Mouse (Mus musculus) intestine, embryonic 15.5 days (tissue): Measurements from ENCODE around the gene Ddah2. TPM values are rescaled to one million over a fixed set of nuclear protein-coding genes. Genes with fewer than 3 reads are reported as not detected.

Source experiments
- ATAC-seq: fragments of 200-750 bp; cut with Nextera tagmentation; 2 replicates; pipeline ENCODE4 v1.8.0; 2017; ENCODE audit warnings: moderate TSS enrichment, moderate library complexity
- H3K27ac ChIP-seq: fragments of 300-500 bp; sonication (generic); 2 replicates; pipeline ENCODE4 v1.5.1; 2015; ENCODE audit warnings: mild to moderate bottlenecking, inconsistent platforms
- H3K27me3 ChIP-seq: fragments of 300-500 bp; sonication (generic); replicated peaks from 2 replicates; pipeline ENCODE4 v1.6.1; 2015; ENCODE audit warnings: inconsistent platforms
- H3K36me3 ChIP-seq: fragments of 300-500 bp; sonication (generic); 2 replicates; pipeline ENCODE4 v1.6.1; 2015; ENCODE audit warnings: inconsistent platforms
- H3K4me1 ChIP-seq: fragments of 300-500 bp; sonication (generic); replicated peaks from 2 replicates; pipeline ENCODE4 v1.6.1; 2015; ENCODE audit warnings: inconsistent platforms
- H3K4me2 ChIP-seq: fragments of 300-500 bp; sonication (generic); replicated peaks from 2 replicates; pipeline ENCODE4 v1.6.1; 2015; ENCODE audit warnings: mild to moderate bottlenecking, inconsistent platforms
- H3K4me3 ChIP-seq: fragments of 300-500 bp; sonication (generic); replicated peaks from 2 replicates; pipeline ENCODE4 v1.5.1; 2015; ENCODE audit warnings: inconsistent platforms
- H3K9ac ChIP-seq: fragments of 300-500 bp; sonication (generic); 2 replicates; pipeline ENCODE4 v1.6.1; 2015; ENCODE audit warnings: inconsistent platforms
- H3K9me3 ChIP-seq: fragments of 300-500 bp; sonication (generic); 2 replicates; pipeline ENCODE4 v1.6.1; 2016; ENCODE audit warnings: inconsistent platforms
- WGBS: fragments of 180-500 bp; shearing (Covaris S2); methylation state at CpG from one replicate; pipeline ENCODE4 v1.1.7; 2015; 5-methylcytosine and 5-hydroxymethylcytosine counted together
- polyA plus RNA-seq: library from polyadenylated mRNA; unstranded; fragments of >200 nt; fragmentation: Nextera tagmentation; extraction: Ambion mirVana; gene quantifications from 2 replicates; pipeline ENCODE4 v1.2.1, GENCODE M21; 2015

The Ddah2 gene
- polyA plus RNA-seq, 1 experiment from 2014 or later: 190 TPM

GRCm38 (mm10) chr17:35105740-35106389 lies 47.0 kb downstream of the Ddah2 start:
- WGBS: 29% methylated on average over 13 of the region's 13 CpGs
- H3K9ac ChIP-seq: no peak overlapping the region

GRCm38 (mm10) chr17:35106522-35106921 lies 47.7 kb downstream of the Ddah2 start:
- ATAC-seq: no peak
- Histone ChIP-seq H3K36me3 (peaks cover 7% of the 10 kb centered on the region), H3K9me3 (no peaks in the 10 kb centered on the region), H3K4me2 (no peak overlapping the region), H3K27ac (no peak overlapping the region), H3K4me1 (peaks cover 22% of the 10 kb centered on the region), H3K4me3 (no peak overlapping the region), H3K9ac (no peak overlapping the region), H3K27me3 (no peaks in the 10 kb centered on the region)
- WGBS: 65% methylated on average over 3 of the region's 3 CpGs

More at GRCm38 (mm10) chr17:35105740-35106389, 47.0 kb downstream of the Ddah2 start:
- peaks cover 14% of the 10 kb centered on the region for H3K36me3 ChIP-seq
- no peak overlapping the region for H3K27ac ChIP-seq
- H3K4me1 ChIP-seq: peaks cover 24% of the 10 kb centered on the region
- 0 out of 2 replicates have a peak overlapping the region, but pooled peaks have one; percentile 12 for H3K4me2 ChIP-seq
- H3K9me3 ChIP-seq: no peaks in the 10 kb centered on the region
- H3K4me3 ChIP-seq: no peak overlapping the region
- H3K27me3 ChIP-seq: no peaks in the 10 kb centered on the region
- no peak for ATAC-seq

- Histone ChIP-seq H3K4me3 (no peak within 1 kb of the TSS), H3K9ac (no peak within 1 kb of the TSS), H3K27ac (no peak within 1 kb of the TSS), H3K36me3 (no peaks in the 10 kb centered on the region), H3K9me3 (no peaks in the 10 kb centered on the region), H3K4me2 (no peak within 1 kb of the TSS), H3K4me1 (peaks cover 11% of the 10 kb centered on the region; the same call in 1 of the 2 replicates), H3K27me3 (no peaks in the 10 kb centered on the region)
- ATAC-seq: no peak
- WGBS: 82% methylated on average over 6 of the region's 6 CpGs
Observed at GRCm38 (mm10) chr17:35108097-35108496, 49.3 kb downstream of the Ddah2 start, which contains the start of gene Ly6g5c. Ly6g5c (plus strand) TSS chr17:35108279.

Other genes starting within 250 kb of the Ddah2 start
- gene Stk19, start 222.1 kb upstream of the Ddah2 start, polyA plus RNA-seq: 25.1 and 30.3 TPM in 2 replicates
- gene Dxo, start 222.0 kb upstream of the Ddah2 start, polyA plus RNA-seq: 51.8 and 58.6 TPM in 2 replicates
- gene Skiv2l, start 208.8 kb upstream of the Ddah2 start, polyA plus RNA-seq: 39.9 and 42.5 TPM in 2 replicates
- gene Nelfe, start 208.6 kb upstream of the Ddah2 start, polyA plus RNA-seq: 98.4 and 106 TPM in 2 replicates
- gene Cfb, start 196.5 kb upstream of the Ddah2 start, polyA plus RNA-seq: 52.1 and 63.5 TPM in 2 replicates
- 2.5 and 2.8 TPM in 2 replicates for gene Zbtb12, start 179.6 kb upstream of the Ddah2 start, polyA plus RNA-seq
- not detected in 2 replicates for gene Gm20547, start 177.0 kb upstream of the Ddah2 start, polyA plus RNA-seq
- 14.9 and 16.0 TPM in 2 replicates for gene C2, start 160.8 kb upstream of the Ddah2 start, polyA plus RNA-seq
- 61.2 and 67.6 TPM in 2 replicates for gene Ehmt2, start 160.6 kb upstream of the Ddah2 start, polyA plus RNA-seq
- 56.2 and 60.4 TPM in 2 replicates for gene Slc44a4, start 144.6 kb upstream of the Ddah2 start, polyA plus RNA-seq
- gene Neu1, start 127.8 kb upstream of the Ddah2 start, polyA plus RNA-seq: 118 and 134 TPM in 2 replicates
- 0.43 TPM in 2 replicates for gene Hspa1b, start 99.8 kb upstream of the Ddah2 start, polyA plus RNA-seq
- not detected in 2 replicates for gene Gm20481, start 89.1 kb upstream of the Ddah2 start, polyA plus RNA-seq
- gene Hspa1a, start 86.9 kb upstream of the Ddah2 start, polyA plus RNA-seq: 6.2 and 6.3 TPM in 2 replicates
- 0.16 and 0.78 TPM in 2 replicates for gene Hspa1l, start 86.3 kb upstream of the Ddah2 start, polyA plus RNA-seq
- gene Lsm2, start 77.2 kb upstream of the Ddah2 start, polyA plus RNA-seq: 187 and 190 TPM in 2 replicates
- 117 and 141 TPM in 2 replicates for gene Vars, start 58.0 kb upstream of the Ddah2 start, polyA plus RNA-seq
- gene Vwa7, start 42.5 kb upstream of the Ddah2 start, polyA plus RNA-seq: 0.21 and 0.35 TPM in 2 replicates
- gene Sapcd1, start 31.0 kb upstream of the Ddah2 start, polyA plus RNA-seq: 11.4 and 13.5 TPM in 2 replicates
- gene Msh5, start 12.3 kb upstream of the Ddah2 start, polyA plus RNA-seq: 3.0 and 3.1 TPM in 2 replicates
- 385 and 387 TPM in 2 replicates for gene Clic1, start 9.1 kb upstream of the Ddah2 start, polyA plus RNA-seq
- not detected in 2 replicates for gene Ly6g6c, start 6.4 kb downstream of the Ddah2 start, polyA plus RNA-seq
- gene Mpig6b, start 7.1 kb downstream of the Ddah2 start, polyA plus RNA-seq: 0.23 and 0.35 TPM in 2 replicates
- 1.9 and 2.6 TPM in 2 replicates for gene Ly6g6e, start 17.9 kb downstream of the Ddah2 start, polyA plus RNA-seq
- 5.8 and 5.9 TPM in 2 replicates for gene Ly6g6d, start 19.0 kb downstream of the Ddah2 start, polyA plus RNA-seq
- gene Ly6g6f, start 26.6 kb downstream of the Ddah2 start, polyA plus RNA-seq: 0.24 and 0.33 TPM in 2 replicates
- 92.1 and 96.4 TPM in 2 replicates for gene Abhd16a, start 30.2 kb downstream of the Ddah2 start, polyA plus RNA-seq
- gene Ly6g5c, start 49.2 kb downstream of the Ddah2 start, polyA plus RNA-seq: not detected in 2 replicates
- 0.83 and 0.85 TPM in 2 replicates for gene Ly6g5b, start 56.4 kb downstream of the Ddah2 start, polyA plus RNA-seq
- gene Gpank1, start 62.4 kb downstream of the Ddah2 start, polyA plus RNA-seq: 17.7 and 19.1 TPM in 2 replicates
- gene Csnk2b, start 63.0 kb downstream of the Ddah2 start, polyA plus RNA-seq: 248 and 271 TPM in 2 replicates
- gene D17H6S53E, start 67.3 kb downstream of the Ddah2 start, polyA plus RNA-seq: 13.6 and 13.7 TPM in 2 replicates
- gene Apom, start 73.0 kb downstream of the Ddah2 start, polyA plus RNA-seq: 10.4 and 13.7 TPM in 2 replicates
- gene Bag6, start 76.1 kb downstream of the Ddah2 start, polyA plus RNA-seq: 45.2 and 46.4 TPM in 2 replicates
- 125 and 131 TPM in 2 replicates for gene Prrc2a, start 105.9 kb downstream of the Ddah2 start, polyA plus RNA-seq
- 20.6 and 21.7 TPM in 2 replicates for gene Aif1, start 117.0 kb downstream of the Ddah2 start, polyA plus RNA-seq
- gene Lst1, start 129.4 kb downstream of the Ddah2 start, polyA plus RNA-seq: 18.9 and 19.4 TPM in 2 replicates
- gene Ltb, start 135.4 kb downstream of the Ddah2 start, polyA plus RNA-seq: 5.0 and 5.2 TPM in 2 replicates
- gene Tnf, start 143.0 kb downstream of the Ddah2 start, polyA plus RNA-seq: 0.19 TPM in 1 of 2 replicates, not detected in the other
- gene Lta, start 146.3 kb downstream of the Ddah2 start, polyA plus RNA-seq: 1.1 TPM in 2 replicates
- gene Gm16181, start 161.8 kb downstream of the Ddah2 start, polyA plus RNA-seq: 0.59 and 0.81 TPM in 2 replicates
- 4.1 and 4.3 TPM in 2 replicates for gene Atp6v1g2, start 174.6 kb downstream of the Ddah2 start, polyA plus RNA-seq
- 9.9 and 11.0 TPM in 2 replicates for gene Nfkbil1, start 176.8 kb downstream of the Ddah2 start, polyA plus RNA-seq
- gene Ddx39b, start 182.7 kb downstream of the Ddah2 start, polyA plus RNA-seq: 382 and 388 TPM in 2 replicates
- gene H2-D1, start 203.7 kb downstream of the Ddah2 start, polyA plus RNA-seq: 148 and 190 TPM in 2 replicates